Mouse (Mus musculus) midbrain, embryonic 11.5 days (tissue): Measurements from ENCODE around the gene Rnft2. TPM values are rescaled to one million over a fixed set of nuclear protein-coding genes. Genes with fewer than 3 reads are reported as not detected.
A peak's percentile ranks its signal among the peaks of the same experiment; 100 is the strongest.

ENCODE experiments used
- ATAC-seq: fragments of 200-750 bp; cut with Nextera tagmentation; 2 replicates; pipeline ENCODE4 v1.8.0; 2017; ENCODE audit warnings: moderate TSS enrichment, moderate library complexity; ENCODE audit not compliant: low FRiP score
- DNase-seq: peaks from one replicate; pipeline ENCODE4 v3.0.0; 2015; ENCODE audit warnings: low spot score; ENCODE audit errors: missing footprints
- H3K27ac ChIP-seq: fragments of 300-500 bp; sonication (generic); 2 replicates; pipeline ENCODE4 v1.5.1; 2014; ENCODE audit warnings: low read depth, low read length
- H3K27me3 ChIP-seq: fragments of 300-500 bp; sonication (generic); 2 replicates; pipeline ENCODE4 v1.6.1; 2014; ENCODE audit warnings: mild to moderate bottlenecking, low read length, moderate library complexity, mixed read lengths; ENCODE audit not compliant: control insufficient read depth, insufficient read depth
- H3K36me3 ChIP-seq: fragments of 300-500 bp; sonication (generic); 2 replicates; pipeline ENCODE4 v1.6.1; 2014; ENCODE audit warnings: mild to moderate bottlenecking, low read length, moderate library complexity, mixed read lengths; ENCODE audit not compliant: control insufficient read depth, insufficient read depth
- H3K4me1 ChIP-seq: fragments of 300-500 bp; sonication (generic); 2 replicates; pipeline ENCODE4 v1.6.1; 2014; ENCODE audit warnings: low read length; ENCODE audit not compliant: control insufficient read depth, insufficient read depth
- H3K4me2 ChIP-seq: fragments of 300-500 bp; sonication (generic); 2 replicates; pipeline ENCODE4 v1.6.1; 2014; ENCODE audit warnings: mild to moderate bottlenecking, moderate library complexity
- H3K4me3 ChIP-seq: fragments of 300-500 bp; sonication (generic); 2 replicates; pipeline ENCODE4 v1.5.1; 2014; ENCODE audit warnings: low read depth, low read length
- H3K9ac ChIP-seq: fragments of 300-500 bp; sonication (generic); 2 replicates; pipeline ENCODE4 v1.6.1; 2014; ENCODE audit warnings: low read length
- H3K9me3 ChIP-seq: fragments of 300-500 bp; sonication (generic); 2 replicates; pipeline ENCODE4 v1.6.1; 2016; ENCODE audit warnings: low read length; ENCODE audit not compliant: control insufficient read depth
- WGBS: fragments of 180-500 bp; shearing (Covaris S2); extraction: QIAGEN DNeasy Blood & Tissue Kit; methylation state at CpG from one replicate; pipeline ENCODE4 v1.1.7; 2014; 5-methylcytosine and 5-hydroxymethylcytosine counted together
- polyA plus RNA-seq: library from polyadenylated mRNA; unstranded; fragments of >200 nt; fragmentation: Nextera tagmentation; extraction: Ambion mirVana; gene quantifications from 2 replicates; pipeline ENCODE4 v1.2.1, GENCODE M21; 2014

Gene Rnft2
- polyA plus RNA-seq, 1 experiment from 2014 or later: 4.3 TPM

GRCm38 (mm10) chr5:118199670-118200069 is 45.2 kb downstream of the Rnft2 start:
- H3K27ac ChIP-seq: no peak overlapping the region
- H3K4me3 ChIP-seq: no peak overlapping the region
- H3K4me2 ChIP-seq: no peak overlapping the region
- ATAC-seq (no peak), DNase-seq (no peak)
- 78% methylated on average over 5 of the region's 5 CpGs for WGBS
- H3K9me3 ChIP-seq: no peaks in the 10 kb centered on the region
- no peak overlapping the region for H3K9ac ChIP-seq
- no peaks in the 10 kb centered on the region for H3K36me3 ChIP-seq
- H3K27me3 ChIP-seq: no peaks in the 10 kb centered on the region
- H3K4me1 ChIP-seq: no peaks in the 10 kb centered on the region

- no peak overlapping the region for H3K27ac ChIP-seq
- no peak overlapping the region for H3K4me2 ChIP-seq
- ATAC-seq: no peak
- H3K9me3 ChIP-seq: no peaks in the 10 kb centered on the region
- 82% methylated on average over 13 of the region's 13 CpGs for whole genome bisulfite sequencing
- H3K36me3 ChIP-seq: no peaks in the 10 kb centered on the region
- no peaks in the 10 kb centered on the region for H3K4me1 ChIP-seq
- no peak for DNase-seq
- H3K4me3 ChIP-seq: no peak overlapping the region
- H3K27me3 ChIP-seq: no peaks in the 10 kb centered on the region
- no peak overlapping the region for H3K9ac ChIP-seq
Observed at GRCm38 (mm10) chr5:118197421-118197820, 47.5 kb downstream of the Rnft2 start.

GRCm38 (mm10) chr5:118192221-118192620 is 52.7 kb downstream of the Rnft2 start:
- DNase-seq (no peak), ATAC-seq (no peak)
- Histone ChIP-seq H3K4me1 (peaks cover 5% of the 10 kb centered on the region; the same call in 1 of the 2 replicates), H3K27me3 (no peaks in the 10 kb centered on the region), H3K27ac (no peak overlapping the region), H3K9me3 (no peaks in the 10 kb centered on the region), H3K4me2 (no peak overlapping the region), H3K4me3 (no peak overlapping the region), H3K36me3 (no peaks in the 10 kb centered on the region), H3K9ac (no peak overlapping the region)
- WGBS: 17% methylated on average over 18 of the region's 18 CpGs

- Histone ChIP-seq H3K27me3 (no peaks in the 10 kb centered on the region), H3K36me3 (no peaks in the 10 kb centered on the region), H3K27ac (no peak overlapping the region), H3K4me1 (peaks cover 5% of the 10 kb centered on the region; the same call in 1 of the 2 replicates), H3K4me2 (no peak overlapping the region), H3K4me3 (no peak overlapping the region), H3K9ac (no peak overlapping the region), H3K9me3 (no peaks in the 10 kb centered on the region)
- DNase-seq (no peak), ATAC-seq (no peak)
- 82% methylated on average over 9 of the region's 9 CpGs for WGBS
Observed at GRCm38 (mm10) chr5:118190491-118190890, 54.4 kb downstream of the Rnft2 start.

GRCm38 (mm10) chr5:118188356-118188755 is 56.6 kb downstream of the Rnft2 start:
- DNase-seq: no peak
- Histone ChIP-seq H3K9ac (no peak overlapping the region), H3K4me3 (no peak overlapping the region), H3K4me2 (no peak overlapping the region), H3K9me3 (no peaks in the 10 kb centered on the region), H3K36me3 (no peaks in the 10 kb centered on the region), H3K27me3 (no peaks in the 10 kb centered on the region), H3K4me1 (peaks cover 5% of the 10 kb centered on the region; the same call in 1 of the 2 replicates), H3K27ac (no peak overlapping the region)
- no peak for ATAC-seq
- WGBS: 69% methylated on average over 6 of the region's 6 CpGs

- H3K27me3 ChIP-seq: no peaks in the 10 kb centered on the region
- no peak for DNase-seq
- ATAC-seq: no peak
Observed at GRCm38 (mm10) chr5:118186903-118187633, 57.8 kb downstream of the Rnft2 start.

GRCm38 (mm10) chr5:118177640-118178039 is 67.3 kb downstream of the Rnft2 start:
- Histone ChIP-seq H3K9me3 (peaks cover 4% of the 10 kb centered on the region; the same call in 1 of the 2 replicates), H3K4me3 (no peak overlapping the region), H3K27me3 (peaks cover 24% of the 10 kb centered on the region), H3K27ac (no peak overlapping the region), H3K4me2 (no peak overlapping the region), H3K36me3 (no peaks in the 10 kb centered on the region), H3K9ac (no peak overlapping the region), H3K4me1 (peaks cover 3% of the 10 kb centered on the region)
- WGBS: 75% methylated on average over 7 of the region's 7 CpGs
- no peak for DNase-seq
- no peak for ATAC-seq

More at GRCm38 (mm10) chr5:118186903-118187633, 57.8 kb downstream of the Rnft2 start:
- no peak overlapping the region for H3K4me2 ChIP-seq
- no peak overlapping the region for H3K4me3 ChIP-seq
- peaks cover 5% of the 10 kb centered on the region; the same call in 1 of the 2 replicates for H3K4me1 ChIP-seq
- H3K36me3 ChIP-seq: no peaks in the 10 kb centered on the region
- WGBS: 78% methylated on average over 9 of the region's 9 CpGs
- H3K9ac ChIP-seq: no peak overlapping the region
- H3K9me3 ChIP-seq: no peaks in the 10 kb centered on the region; the same call in 1 of the 2 replicates
- no peak overlapping the region for H3K27ac ChIP-seq

GRCm38 (mm10) chr5:118175137-118175536 is 69.8 kb downstream of the Rnft2 start:
- Histone ChIP-seq H3K4me1 (peaks cover 3% of the 10 kb centered on the region), H3K4me3 (no peak overlapping the region), H3K36me3 (no peaks in the 10 kb centered on the region), H3K27me3 (peaks cover 47% of the 10 kb centered on the region), H3K4me2 (no peak overlapping the region; the same call in 1 of the 2 replicates), H3K9ac (no peak overlapping the region), H3K9me3 (peaks cover 4% of the 10 kb centered on the region; the same call in 1 of the 2 replicates), H3K27ac (no peak overlapping the region)
- ATAC-seq: no peak
- DNase-seq: no peak
- WGBS: 19% methylated on average over 2 of the region's 2 CpGs

GRCm38 (mm10) chr5:118174310-118175009 is 70.5 kb downstream of the Rnft2 start:
- peaks cover 6% of the 10 kb centered on the region for H3K4me1 ChIP-seq
- no peaks in the 10 kb centered on the region for H3K36me3 ChIP-seq
- H3K4me3 ChIP-seq: peak overlapping the region; percentile 23
- peak overlapping the region; percentile 51 for H3K4me2 ChIP-seq
- under 1% methylated on average over 22 of the region's 22 CpGs for WGBS
- peak; percentile 46; the same call in 1 of the 2 replicates for ATAC-seq
- peak overlapping the region; percentile 41; the same call in 1 of the 2 replicates for H3K9ac ChIP-seq
- DNase-seq: peak; percentile 86
- H3K27me3 ChIP-seq: peaks cover 54% of the 10 kb centered on the region
- no peak overlapping the region for H3K27ac ChIP-seq
- H3K9me3 ChIP-seq: peaks cover 4% of the 10 kb centered on the region; the same call in 1 of the 2 replicates
